Mouse (Mus musculus): ENCODE measurements around the gene Lcn8.
"Not testable (repeated sequence)": the region's sequence is repeated elsewhere in the genome, so short reads cannot be mapped to it uniquely, and the experiment has no call there.

Lcn8 gene

DNA sequence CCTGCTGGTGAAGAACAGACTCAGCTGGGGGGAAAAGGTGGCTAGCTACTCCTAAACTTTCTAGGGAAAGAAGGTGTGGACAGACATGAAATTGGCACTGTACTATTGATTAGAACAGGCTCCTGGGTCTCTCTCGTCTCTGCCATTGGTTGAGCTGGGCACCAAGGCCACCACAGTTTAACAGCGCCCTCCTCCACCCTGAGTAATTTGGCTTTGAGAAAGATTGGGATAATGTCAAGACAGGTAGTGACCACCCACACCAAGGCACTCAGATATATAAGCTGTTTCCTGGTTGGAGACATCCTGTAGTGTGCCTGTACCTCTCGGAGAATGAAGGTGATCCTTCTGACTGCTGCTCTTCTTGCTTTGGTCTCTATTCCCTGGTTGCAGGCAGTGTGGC, 23.6 kb downstream of the Lcn8 start, which contains the start of gene Lcn6:
TSS of gene Lcn6 (plus strand) at position 301 of the 400 bp plus-strand sequence.
- no peak for DNase-seq

DNA sequence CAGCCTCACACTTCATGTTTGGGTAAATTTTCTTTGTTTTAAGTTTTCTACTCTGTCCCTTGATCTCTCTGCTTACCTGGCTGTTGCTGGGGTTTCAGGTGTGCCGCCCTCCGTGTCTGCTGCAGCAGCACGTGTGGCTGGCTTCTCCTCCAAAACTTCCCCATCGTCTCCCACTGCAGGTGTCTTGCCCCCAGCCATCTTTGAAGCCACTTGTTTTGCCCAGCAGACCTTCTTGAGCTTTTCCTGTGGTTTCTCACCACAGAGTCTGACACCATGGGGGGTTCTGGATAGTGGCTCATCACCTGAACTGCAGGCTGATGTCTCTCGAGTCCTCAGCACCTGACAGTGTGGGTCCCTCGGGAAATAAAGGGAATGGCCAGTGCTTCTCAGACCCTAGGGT, 26.6 kb downstream of the Lcn8 start:
- no peak for DNase-seq

DNA sequence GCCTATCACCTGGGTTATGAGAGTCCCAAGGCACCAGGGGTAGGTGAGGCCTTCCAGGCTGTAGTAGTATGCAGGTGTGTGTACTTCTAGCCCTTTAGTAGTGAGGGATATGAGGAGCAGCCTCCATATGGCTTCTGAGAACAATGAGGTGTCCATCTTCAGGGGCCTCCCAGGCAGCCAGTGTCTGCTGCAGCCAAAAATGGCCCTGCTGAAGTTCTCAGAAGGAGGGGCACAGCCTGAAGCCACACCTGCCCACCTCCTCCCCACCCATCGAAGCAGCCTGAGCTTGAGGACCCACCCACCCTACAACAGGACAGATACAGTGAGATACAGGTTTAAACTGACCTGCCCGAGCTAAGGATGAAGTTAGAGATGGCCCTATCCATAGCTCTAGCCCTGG, 29.5 kb downstream of the Lcn8 start, which contains the start of gene Lcn10:
TSS of gene Lcn10 (plus strand) at position 301 of the 400 bp plus-strand sequence.
- DNase-seq: no peak

DNA sequence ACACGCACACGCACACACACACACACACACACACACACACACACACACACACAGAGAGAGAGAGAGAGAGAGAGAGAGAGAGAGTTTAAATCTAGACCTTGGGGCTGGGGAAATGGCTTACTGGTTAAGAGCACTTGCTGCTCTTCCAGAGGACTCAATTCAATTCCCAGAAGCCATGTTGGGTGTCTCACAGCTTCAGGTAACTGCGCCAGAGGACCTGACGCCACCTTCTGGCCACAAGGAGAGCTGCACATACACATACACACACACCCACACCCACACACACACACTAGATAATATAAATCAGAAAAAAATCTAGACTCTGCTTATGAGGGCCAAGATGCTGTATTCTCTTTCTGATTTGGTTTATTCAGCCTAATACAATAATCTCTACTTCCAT, 34.0 kb downstream of the Lcn8 start:
- no peak for DNase-seq

DNA sequence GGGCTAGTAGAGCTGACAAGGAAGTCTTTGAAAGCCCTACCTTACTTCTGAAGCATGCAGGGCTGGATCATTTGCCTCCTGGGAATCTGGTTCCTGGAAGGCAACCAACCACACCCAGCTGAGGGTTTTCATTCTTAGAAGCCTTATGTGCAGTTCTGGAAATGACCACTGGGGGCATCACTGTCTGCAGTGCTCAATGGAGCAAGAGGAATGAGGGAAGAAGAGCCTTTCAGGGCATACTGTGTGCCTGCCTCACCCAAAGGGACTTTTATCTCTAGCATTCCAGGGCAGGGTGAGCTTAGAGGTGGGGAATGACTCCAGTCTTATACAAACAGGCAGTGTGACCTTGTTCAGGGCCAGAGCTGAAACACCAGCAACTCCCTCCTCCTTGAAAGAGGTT, 41.7 kb downstream of the Lcn8 start:
- DNase-seq: peak; percentile 9

DNA sequence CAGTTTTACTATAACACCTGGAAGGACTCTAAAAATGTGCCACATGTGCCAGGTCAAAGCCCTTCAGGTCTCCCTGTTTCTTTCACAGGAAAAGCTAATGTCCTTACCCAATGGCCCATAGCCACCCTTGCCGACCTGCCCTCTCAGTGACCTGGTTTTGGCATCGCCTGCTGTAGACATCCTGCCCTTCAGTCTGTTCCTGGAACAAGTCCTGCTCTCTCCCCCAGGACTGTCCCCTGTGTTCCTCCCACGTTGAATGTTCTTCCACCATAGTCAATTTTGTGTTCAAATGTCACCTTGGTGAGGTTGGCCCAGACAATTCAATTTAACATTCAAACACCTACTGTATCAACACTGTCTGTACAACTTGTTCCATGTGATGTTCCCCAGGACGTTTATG, 44.0 kb downstream of the Lcn8 start:
- DNase-seq: no peak

DNA sequence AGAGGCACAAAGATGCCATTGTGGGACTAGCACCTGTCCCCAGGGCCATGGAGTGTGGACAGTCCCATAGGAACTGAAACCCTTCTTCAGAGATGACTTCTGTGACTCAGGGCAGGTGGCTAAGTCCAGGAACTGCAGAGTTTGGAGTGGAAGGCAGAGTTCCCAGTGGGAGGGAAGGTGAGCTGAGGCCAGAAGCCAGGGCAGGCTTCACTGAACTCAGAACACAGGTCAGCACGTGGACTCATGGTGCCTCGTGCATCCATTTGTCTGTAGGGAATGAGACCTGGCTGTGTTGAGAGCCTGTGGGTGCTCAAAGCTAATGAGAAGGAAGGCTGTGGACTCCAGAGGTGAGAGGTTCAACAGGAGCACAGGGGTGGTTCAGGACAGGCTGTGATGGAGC, 45.8 kb downstream of the Lcn8 start:
- DNase-seq: peak; percentile 18

DNA sequence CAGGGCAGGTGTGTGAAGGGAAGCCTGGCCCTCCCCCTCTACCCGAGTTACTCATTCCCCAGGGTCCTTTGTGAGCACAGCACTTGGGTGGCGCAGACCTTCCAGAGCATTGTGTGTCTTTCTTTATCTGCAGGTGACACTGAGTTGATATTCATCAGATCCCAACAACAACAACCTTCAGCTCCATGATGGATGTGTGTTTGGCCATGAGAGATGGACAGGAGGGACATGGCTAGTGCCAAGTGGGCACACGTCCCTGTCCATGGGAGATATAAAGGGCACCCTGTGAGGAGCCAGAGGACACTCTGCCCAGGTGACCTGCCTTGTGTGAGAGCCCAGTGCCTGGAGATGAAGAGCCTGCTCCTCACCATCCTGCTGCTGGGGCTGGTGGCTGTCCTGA, 46.8 kb downstream of the Lcn8 start, which contains the start of gene Obp2a:
TSS of gene Obp2a (plus strand) at position 301 of the 400 bp plus-strand sequence.
- DNase-seq: not testable (repeated sequence)

DNA sequence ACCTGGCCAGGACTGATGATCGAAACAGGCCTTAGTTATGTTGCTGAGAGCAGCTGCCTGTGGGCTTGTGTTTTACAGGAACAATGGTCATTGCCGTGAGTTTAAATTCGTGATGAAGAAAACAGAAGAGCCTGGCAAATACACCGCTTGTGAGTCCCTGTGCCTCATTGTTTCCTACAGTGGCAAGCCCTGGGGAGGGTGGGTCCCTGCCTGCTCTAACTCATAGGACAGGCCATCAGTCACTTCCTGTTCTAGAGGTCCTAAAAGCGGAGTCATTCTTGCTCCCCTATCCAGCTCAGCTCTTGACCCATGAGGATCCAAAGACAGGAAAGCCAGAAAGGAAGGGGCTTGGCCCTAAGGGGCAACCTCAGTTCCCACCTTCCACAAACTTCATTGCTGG, 48.1 kb downstream of the Lcn8 start:
- DNase-seq: no peak

DNA sequence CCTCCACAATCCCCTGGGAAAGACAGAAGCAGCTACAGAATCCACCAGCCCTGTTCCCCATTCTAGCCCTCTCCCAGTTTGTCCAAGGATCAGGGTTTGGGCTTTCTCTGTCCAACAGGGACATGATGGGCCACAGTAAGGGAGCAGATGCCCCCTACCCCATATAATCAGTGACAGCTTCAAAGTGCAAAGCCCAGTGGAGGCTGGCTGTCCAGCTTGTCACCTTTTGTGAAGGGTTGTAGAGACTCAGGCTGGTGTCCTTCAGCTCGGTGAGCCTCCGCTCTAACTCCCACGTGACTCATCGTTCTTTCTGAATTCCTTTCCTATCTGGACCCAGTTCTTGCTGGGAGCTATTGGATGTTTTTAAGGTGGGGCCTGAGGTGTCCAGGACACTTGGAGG, 50.8 kb downstream of the Lcn8 start:
- no peak for DNase-seq
